Mouse (Mus musculus): ENCODE measurements around the gene Trip6.

The Trip6 gene

GRCm38 (mm10) chr5:137263897-137264720 lies 50.1 kb downstream of the Trip6 start:
- no peak for DNase-seq

All from cerebellum, adult 8-10 months (tissue).